Mouse (Mus musculus) olfactory bulb, adult 2 months (tissue): Measurements from ENCODE around the gene Depdc1a. TPM values are rescaled to one million over a fixed set of nuclear protein-coding genes. Genes with fewer than 3 reads are reported as not detected.
"Not testable (repeated sequence)": the region's sequence is repeated elsewhere in the genome, so short reads cannot be mapped to it uniquely, and the experiment has no call there.

Source experiments
- H3K27ac ChIP-seq: fragments of 200-500 bp; 2 replicates; pipeline ENCODE4 v1.5.1; 2012; ENCODE audit warnings: low read depth, low read length; ENCODE audit not compliant: insufficient read depth
- H3K4me1 ChIP-seq: fragments of 200-500 bp; 2 replicates; pipeline ENCODE4 v1.6.1; 2012; ENCODE audit warnings: low read length; ENCODE audit not compliant: control insufficient read depth, insufficient read depth
- H3K4me3 ChIP-seq: fragments of 200-500 bp; 2 replicates; pipeline ENCODE4 v1.5.1; 2012; ENCODE audit warnings: mild to moderate bottlenecking, low read depth, low read length, moderate library complexity; ENCODE audit not compliant: insufficient read depth
- CTCF ChIP-seq: fragments of 200-500 bp; IDR thresholded peaks from 2 replicates; pipeline ENCODE4 v1.5.1; 2012; ENCODE audit warnings: low read depth, mild to moderate bottlenecking, low read length, moderate library complexity; ENCODE audit not compliant: insufficient read depth
- POLR2A ChIP-seq: fragments of 200-500 bp; IDR thresholded peaks from 2 replicates; pipeline ENCODE4 v1.6.1; 2012; ENCODE audit warnings: mild to moderate bottlenecking, low read depth, low read length, moderate library complexity; ENCODE audit not compliant: insufficient read depth
- WGBS: fragments of 180-500 bp; shearing (Covaris S2); methylation state at CpG from one replicate; pipeline ENCODE4 v1.1.7; 2018; 5-methylcytosine and 5-hydroxymethylcytosine counted together
- polyA plus RNA-seq: library from polyadenylated mRNA; stranded (reverse); fragments of >200 nt; gene quantifications from 2 replicates; pipeline ENCODE4 v1.2.4, GENCODE M21; 2012; ENCODE audit warnings: low replicate concordance; ENCODE audit not compliant: missing spikeins, insufficient read depth, insufficient read length

The Depdc1a gene
- not detected in 2 replicates for polyA plus RNA-seq

GRCm38 (mm10) chr3:159495243-159495801 lies at the start of gene Depdc1a:
Depdc1a (plus strand) TSS chr3:159495433.
- Histone ChIP-seq H3K27ac (no peak within 1 kb of the TSS), H3K4me3 (peak within 1 kb of the TSS; percentile 48), H3K4me1 (no peaks in the 10 kb centered on the region)
- TF ChIP-seq CTCF = no peak
- peak; percentile 39; the same call in 1 of the 2 replicates for TF ChIP-seq POLR2A
- WGBS = under 1% methylated on average over 28 of the region's 28 CpGs

GRCm38 (mm10) chr3:159470059-159470458 lies 25.2 kb upstream of the Depdc1a start:
- TF ChIP-seq POLR2A (no peak), CTCF (no peak)
- no peaks in the 10 kb centered on the region for H3K4me1 ChIP-seq
- H3K4me3 ChIP-seq = no peak overlapping the region
- 43% methylated on average over 1 of the region's 1 CpGs for WGBS
- H3K27ac ChIP-seq = no peak overlapping the region

GRCm38 (mm10) chr3:159475465-159475864 lies 19.8 kb upstream of the Depdc1a start:
- no peaks in the 10 kb centered on the region for H3K4me1 ChIP-seq
- 83% methylated on average over 1 of the region's 1 CpGs for WGBS
- TF ChIP-seq CTCF (no peak), POLR2A (no peak)
- H3K27ac ChIP-seq = no peak overlapping the region
- H3K4me3 ChIP-seq = no peak overlapping the region

- WGBS = 89% methylated on average over 1 of the region's 1 CpGs
- no peak overlapping the region for H3K4me3 ChIP-seq
- H3K4me1 ChIP-seq = no peaks in the 10 kb centered on the region
- TF ChIP-seq CTCF (no peak), POLR2A (no peak)
- H3K27ac ChIP-seq = no peak overlapping the region
Measured at GRCm38 (mm10) chr3:159477250-159477962, 17.8 kb upstream of the Depdc1a start.

- not testable (repeated sequence) for H3K4me3 ChIP-seq, H3K27ac ChIP-seq, H3K4me1 ChIP-seq
Measured at GRCm38 (mm10) chr3:159494709-159495108, 524 bp upstream of the Depdc1a start.

GRCm38 (mm10) chr3:159508899-159509298 lies 13.7 kb downstream of the Depdc1a start:
- Histone ChIP-seq H3K4me3 (no peak overlapping the region), H3K27ac (no peak overlapping the region), H3K4me1 (no peaks in the 10 kb centered on the region)
- TF ChIP-seq CTCF (no peak), POLR2A (no peak)

GRCm38 (mm10) chr3:159528563-159528962 lies 33.3 kb downstream of the Depdc1a start:
- TF ChIP-seq CTCF (no peak), POLR2A (no peak)
- Histone ChIP-seq H3K27ac (no peak overlapping the region), H3K4me1 (no peaks in the 10 kb centered on the region), H3K4me3 (no peak overlapping the region)

- 77% methylated on average over 3 of the region's 3 CpGs for WGBS
- no peaks in the 10 kb centered on the region for H3K4me1 ChIP-seq
Measured at GRCm38 (mm10) chr3:159548303-159548702, 53.1 kb downstream of the Depdc1a start.

GRCm38 (mm10) chr3:159550224-159550623 lies 55.0 kb downstream of the Depdc1a start:
- H3K27ac ChIP-seq = no peak overlapping the region
- TF ChIP-seq POLR2A = no peak
- TF ChIP-seq CTCF = no peak
- H3K4me1 ChIP-seq = no peaks in the 10 kb centered on the region
- no peak overlapping the region for H3K4me3 ChIP-seq

More at GRCm38 (mm10) chr3:159548303-159548702, 53.1 kb downstream of the Depdc1a start:
- H3K27ac ChIP-seq = no peak overlapping the region
- TF ChIP-seq POLR2A (no peak), CTCF (no peak)
- no peak overlapping the region for H3K4me3 ChIP-seq

Other genes starting within 250 kb of the Depdc1a start
- gene Rpe65, start 103.7 kb downstream of the Depdc1a start, polyA plus RNA-seq = not detected in 2 replicates